Mouse (Mus musculus) activated CD4-positive, CD25-positive, alpha-beta regulatory T cell, adult 9 weeks (primary cell): ENCODE data around the gene Gm5478. TPM values are rescaled to one million over a fixed set of nuclear protein-coding genes. Genes with fewer than 3 reads are reported as not detected.

Experiments used
- polyA plus RNA-seq: library from polyadenylated mRNA; unstranded; fragments of 100-300 nt; shearing (Covaris generic); gene quantifications from one replicate; pipeline ENCODE4 v1.2.1, GENCODE M21; 2017

Gene Gm5478
- polyA plus RNA-seq = not detected

DNA sequence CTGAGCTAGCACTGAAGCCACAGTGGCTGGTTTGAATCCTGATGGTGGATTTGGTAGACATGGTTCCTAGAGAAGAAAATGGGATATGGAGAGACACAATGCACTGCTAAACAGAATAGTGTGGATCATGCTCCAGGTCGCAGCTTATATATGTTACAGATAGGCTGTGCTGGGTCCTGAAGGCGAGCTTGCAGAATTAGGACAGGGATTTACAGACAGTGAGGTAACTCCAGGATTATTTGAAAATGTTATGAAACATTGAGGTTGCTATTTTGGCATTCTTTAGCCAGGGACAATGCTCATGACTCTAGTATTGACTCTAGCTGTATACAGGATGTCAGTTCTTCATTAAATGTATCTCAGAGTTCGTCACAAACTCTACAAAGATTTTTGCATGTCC is at the start of gene Gm5478:
TSS of gene Gm5478 (minus strand) at position 101 of the 400 bp plus-strand sequence.

DNA sequence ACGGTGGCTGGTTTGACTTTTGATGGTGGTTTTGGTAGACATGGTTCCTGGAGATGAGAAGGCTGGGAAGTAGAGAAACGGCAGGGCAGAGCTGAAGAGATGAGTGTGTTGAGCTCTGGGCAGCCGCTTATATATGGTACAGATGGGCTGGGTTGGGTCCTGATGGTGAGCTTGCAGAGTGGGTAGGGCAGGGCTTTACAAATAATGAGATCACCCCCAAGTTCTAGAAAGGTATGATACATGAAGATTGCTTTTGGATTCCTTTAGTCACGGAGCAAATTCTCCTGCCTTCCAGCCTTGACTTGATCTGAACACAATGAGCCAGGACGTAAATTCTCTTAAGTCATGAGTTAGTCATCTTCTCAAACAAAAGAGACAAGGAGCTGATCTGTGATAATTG is 47.0 kb upstream of the Gm5478 start, which contains the start of gene Krt6a:
TSS of gene Krt6a (minus strand) at position 101 of the 400 bp plus-strand sequence.

DNA sequence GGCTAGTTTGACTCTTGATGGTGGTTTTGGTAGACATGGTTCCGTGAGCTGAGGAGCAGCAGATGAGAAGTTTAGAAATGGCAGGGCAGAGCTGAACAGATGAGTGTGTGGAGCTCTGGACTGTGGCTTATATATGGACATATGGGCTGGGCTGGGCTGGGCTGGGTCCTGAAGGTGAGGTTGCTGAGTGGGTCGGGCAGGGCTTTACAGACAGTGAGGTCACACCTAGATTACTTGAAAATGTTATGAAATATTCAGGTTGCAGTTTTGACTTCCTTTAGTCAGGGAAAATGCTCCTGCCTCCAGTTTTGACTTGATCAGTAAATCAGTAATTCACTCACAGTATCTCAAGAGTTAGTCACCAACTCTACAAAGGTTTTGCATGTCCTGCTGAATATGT is 33.0 kb upstream of the Gm5478 start, which contains the start of gene Krt6b:
TSS of gene Krt6b (minus strand) at position 101 of the 400 bp plus-strand sequence.

DNA sequence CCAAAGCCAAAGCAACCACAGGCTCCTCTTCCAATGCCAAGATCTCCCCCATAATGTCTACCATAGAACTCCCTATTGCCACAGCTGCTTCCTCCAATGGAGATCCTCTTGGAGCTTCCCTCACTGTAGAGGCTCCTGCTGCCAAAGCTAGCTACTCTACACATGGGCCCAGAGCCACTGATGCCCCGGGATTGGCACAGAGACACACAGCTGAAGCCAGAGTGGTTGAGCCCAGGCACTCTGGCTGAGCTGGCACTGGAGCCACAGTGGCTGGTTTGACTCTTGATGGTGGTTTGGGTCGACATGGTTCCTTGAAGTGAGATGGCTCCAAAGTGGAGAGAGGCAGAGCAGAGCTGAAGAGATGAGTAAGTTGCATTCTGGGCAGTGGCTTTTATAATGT is 19.3 kb downstream of the Gm5478 start, which contains the start of gene Gm5414:
TSS of gene Gm5414 (minus strand) at position 305 of the 400 bp plus-strand sequence.

Other genes starting within 250 kb of the Gm5478 start
- gene Krt7, start 236.3 kb downstream of the Gm5478 start, polyA plus RNA-seq = not detected
- 0.44 TPM for gene Krt87, start 208.6 kb downstream of the Gm5478 start, polyA plus RNA-seq
- gene Krt88, start 199.6 kb downstream of the Gm5478 start, polyA plus RNA-seq = not detected
- not detected for gene Krt81, start 183.6 kb downstream of the Gm5478 start, polyA plus RNA-seq
- gene Krt86, start 173.9 kb downstream of the Gm5478 start, polyA plus RNA-seq = not detected
- gene Krt83, start 155.9 kb downstream of the Gm5478 start, polyA plus RNA-seq = 5.7 TPM
- not detected for gene Gm49425, start 130.1 kb downstream of the Gm5478 start, polyA plus RNA-seq
- gene Krt84, start 114.6 kb downstream of the Gm5478 start, polyA plus RNA-seq = not detected
- not detected for gene Krt82, start 96.7 kb downstream of the Gm5478 start, polyA plus RNA-seq
- not detected for gene Krt90, start 84.4 kb downstream of the Gm5478 start, polyA plus RNA-seq
- gene Krt75, start 73.5 kb downstream of the Gm5478 start, polyA plus RNA-seq = not detected
- gene Gm5414, start 19.2 kb downstream of the Gm5478 start, polyA plus RNA-seq = not detected
- gene Krt6b, start 32.9 kb upstream of the Gm5478 start, polyA plus RNA-seq = not detected
- gene Krt6a, start 46.9 kb upstream of the Gm5478 start, polyA plus RNA-seq = not detected
- not detected for gene Krt5, start 65.5 kb upstream of the Gm5478 start, polyA plus RNA-seq
- not detected for gene Krt71, start 95.7 kb upstream of the Gm5478 start, polyA plus RNA-seq
- not detected for gene Krt72, start 139.1 kb upstream of the Gm5478 start, polyA plus RNA-seq
- gene Krt73, start 155.0 kb upstream of the Gm5478 start, polyA plus RNA-seq = not detected
- gene Krt2, start 170.8 kb upstream of the Gm5478 start, polyA plus RNA-seq = not detected
- not detected for gene Krt1, start 203.4 kb upstream of the Gm5478 start, polyA plus RNA-seq
- not detected for gene Krt77, start 222.3 kb upstream of the Gm5478 start, polyA plus RNA-seq
- not detected for gene Krt76, start 245.5 kb upstream of the Gm5478 start, polyA plus RNA-seq